Mouse (Mus musculus): ENCODE measurements around the gene Anks1b.

GRCm38 (mm10) chr10:90940521-90941520 is 1067.5 kb downstream of the Anks1b start:
- TF ChIP-seq CTCF (IDR thresholded peaks at IDR 0.05; ENCODE audit: extremely low read depth, insufficient read length, insufficient replicate concordance, low read depth, low read length) (no peak), POLR2A (IDR thresholded peaks at IDR 0.05; ENCODE audit: low read depth, low read length) (no peak)

Data from small intestine, adult 2 months (tissue).